Mouse (Mus musculus): Measurements from ENCODE around the gene Grrp1.

DNA sequence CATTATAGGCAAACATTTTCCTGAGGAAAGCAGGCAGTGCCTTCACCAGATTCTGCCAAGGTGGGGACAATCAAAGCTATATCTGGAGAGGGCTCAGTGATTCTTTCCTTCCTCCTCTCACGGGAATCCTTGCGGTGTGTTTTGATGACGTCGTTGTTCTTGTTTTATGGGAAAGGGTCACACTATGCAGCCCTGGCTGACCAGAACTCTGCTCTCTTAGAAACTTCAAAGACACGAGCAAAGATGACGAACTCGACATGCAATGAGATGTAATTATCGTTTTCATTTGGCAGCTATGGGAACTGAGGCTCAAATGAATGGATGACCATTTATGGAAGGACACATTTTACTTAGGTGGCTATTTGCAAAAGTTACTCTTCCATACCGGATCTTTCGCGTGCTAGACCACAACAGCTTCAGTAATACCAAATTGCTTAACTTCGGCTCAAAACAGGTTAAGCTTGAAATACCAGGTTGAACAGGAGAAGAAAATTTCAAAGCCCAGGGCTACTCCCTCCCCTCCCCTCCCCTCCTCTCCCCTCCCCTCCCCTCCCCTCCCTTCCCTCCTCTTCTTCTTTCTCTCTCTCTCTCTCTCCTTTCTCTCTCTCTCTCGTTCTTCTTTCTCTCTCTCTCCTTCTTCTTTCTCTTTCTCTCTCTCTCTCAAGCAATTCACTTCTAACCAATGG, 19.0 kb upstream of the Grrp1 start:
- no peak for TF ChIP-seq POLR2A (IDR thresholded peaks at IDR 0.05; ENCODE audit: borderline replicate concordance, low read depth, low read length)
- TF ChIP-seq CTCF (IDR thresholded peaks at IDR 0.05; ENCODE audit: low read depth, low read length) = no peak

Measured in bone marrow macrophage, adult 2 months (primary cell).